ENCODE assay signal across 15 mouse cellular contexts in the genomic region with DNA sequence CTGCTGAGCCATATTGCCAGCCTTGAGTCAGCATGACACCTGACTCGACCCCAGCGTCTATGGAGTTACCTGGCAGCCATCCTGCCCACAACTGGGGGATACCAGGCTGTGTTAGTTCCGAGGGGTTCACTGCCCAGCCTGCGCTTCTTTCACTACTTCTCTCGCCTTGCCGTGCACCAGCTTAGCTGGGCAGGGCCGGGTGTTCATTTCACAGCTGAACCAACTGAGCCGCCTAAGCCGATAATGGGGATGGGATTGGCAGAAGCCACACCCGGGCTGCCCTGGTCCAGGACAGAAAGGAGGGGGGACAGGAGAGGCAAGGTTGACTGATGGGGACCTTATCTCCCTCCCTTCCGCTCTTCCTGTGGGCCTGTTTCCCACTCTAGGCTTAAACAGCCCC. TPM values are rescaled to one million over a fixed set of nuclear protein-coding genes. Genes with fewer than 3 reads are reported as not detected.
DNase-seq lines count a peak whose midpoint lies in the region; ATAC-seq lines count a peak whose summit lies in the region.
"Had no signal": no experiment of that assay in that cellular context is flagged by ENCODE, and none has a peak within 500 bp of the region (broad histone marks: within the 10 kb centered on the region; RNA-seq: fewer than 3 reads in every experiment).

No protein-coding gene starts in this region.

- H3K36me3 ChIP-seq in neural tube, embryonic 11.5 days (ENCODE audit: control insufficient read depth, insufficient read depth, low read length): no peaks in the 10 kb centered on the region
- 0 out of 2 replicates have a peak, but pooled peaks cover 4% of the 10 kb centered on the region for H3K36me3 ChIP-seq in forebrain, embryonic 15.5 days
- 0 out of 2 replicates have a peak, but pooled peaks cover 3% of the 10 kb centered on the region for H3K36me3 ChIP-seq in midbrain, embryonic 12.5 days
- H3K36me3 ChIP-seq: limb, embryonic 10.5 days had no signal

- H3K4me3 ChIP-seq in neural tube, embryonic 11.5 days (ENCODE audit: low read depth, low read length): peak overlapping the region; percentile 81
- H3K4me3 ChIP-seq in forebrain, embryonic 15.5 days: peak overlapping the region; percentile 70
- peak overlapping the region; percentile 95 for H3K4me3 ChIP-seq in midbrain, embryonic 12.5 days
- H3K4me3 ChIP-seq: limb, embryonic 10.5 days had no signal

- no peak for ATAC-seq in neural tube, embryonic 11.5 days (ENCODE audit: insufficient read depth, low FRiP score, low TSS enrichment)
- ATAC-seq in forebrain, embryonic 15.5 days (replicated peaks): no peak
- ATAC-seq in midbrain, embryonic 12.5 days (ENCODE audit: low FRiP score, low read depth): no peak
- ATAC-seq: CD4-positive, CD25-positive, alpha-beta regulatory T cell, adult 4 months had no signal

- 76% methylated on average over 11 of the region's 11 CpGs for WGBS in neural tube, embryonic 11.5 days
- 37% methylated on average over 11 of the region's 11 CpGs for WGBS in forebrain, embryonic 15.5 days
- 65% methylated on average over 10 of the region's 11 CpGs for WGBS in midbrain, embryonic 12.5 days

- H3K4me1 ChIP-seq in neural tube, embryonic 11.5 days (ENCODE audit: control insufficient read depth, insufficient read depth, low read length): peaks cover 13% of the 10 kb centered on the region
- peaks cover 46% of the 10 kb centered on the region for H3K4me1 ChIP-seq in forebrain, embryonic 15.5 days
- peaks cover 42% of the 10 kb centered on the region for H3K4me1 ChIP-seq in midbrain, embryonic 12.5 days

- peak overlapping the region; percentile 80 for H3K27ac ChIP-seq in neural tube, embryonic 11.5 days (ENCODE audit: low read depth, low read length)
- H3K27ac ChIP-seq in forebrain, embryonic 15.5 days (replicated peaks): peak overlapping the region; percentile 94
- peak overlapping the region; percentile 93 for H3K27ac ChIP-seq in midbrain, embryonic 12.5 days (replicated peaks)
- H3K27ac ChIP-seq: limb, embryonic 10.5 days had no signal

- H3K9ac ChIP-seq in neural tube, embryonic 11.5 days (ENCODE audit: low read length): peak overlapping the region; percentile 89
- peak overlapping the region; percentile 90 for H3K9ac ChIP-seq in forebrain, embryonic 15.5 days (replicated peaks)
- H3K9ac ChIP-seq in midbrain, embryonic 12.5 days (replicated peaks): peak overlapping the region; percentile 96

- no peak for DNase-seq in neural tube, embryonic 11.5 days (ENCODE audit: low spot score)
- DNase-seq in neural tube, embryonic 10.5 days (ENCODE audit: extremely low spot score, low spot score): no peak
- no peak for DNase-seq in heart, postnatal 36 days
- no peak for DNase-seq in kidney, adult 18-20 months
- no peak for DNase-seq in adipocyte (ENCODE audit: low spot score)
- no peak for DNase-seq in layer of hippocampus, postnatal 10 days (ENCODE audit: low spot score in 2 of 2)
- DNase-seq: kidney, adult 9 months; lung, adult 2 months had no signal

- H3K9me3 ChIP-seq in neural tube, embryonic 11.5 days (ENCODE audit: control insufficient read depth, low read length): no peaks in the 10 kb centered on the region
- no peaks in the 10 kb centered on the region for H3K9me3 ChIP-seq in forebrain, embryonic 15.5 days
- no peaks in the 10 kb centered on the region for H3K9me3 ChIP-seq in midbrain, embryonic 12.5 days
- H3K9me3 ChIP-seq: limb, embryonic 10.5 days had no signal

- H3K4me2 ChIP-seq in neural tube, embryonic 11.5 days (ENCODE audit: low read depth): peak overlapping the region; percentile 68
- H3K4me2 ChIP-seq in forebrain, embryonic 15.5 days (replicated peaks): peak overlapping the region; percentile 81
- peak overlapping the region; percentile 73 for H3K4me2 ChIP-seq in midbrain, embryonic 12.5 days (replicated peaks)
- H3K4me2 ChIP-seq: heart, embryonic 11.5 days had no signal

- intact Hi-C loops in heart, postnatal 36 days (cut with DNase I): no loop called here

- peaks cover 19% of the 10 kb centered on the region for H3K27me3 ChIP-seq in neural tube, embryonic 11.5 days (ENCODE audit: control insufficient read depth, insufficient read depth, low read length)
- H3K27me3 ChIP-seq in forebrain, embryonic 15.5 days: no peaks in the 10 kb centered on the region
- H3K27me3 ChIP-seq in midbrain, embryonic 12.5 days: peaks cover 27% of the 10 kb centered on the region

RNA-seq across cellular contexts. Expression of a gene that starts 2.5 kb away (rescaled TPM):
- 64.6 and 69.1 TPM in 2 replicates for polyA plus RNA-seq in neural tube, embryonic 11.5 days (2014; fragmentation: Nextera tagmentation; extraction: Ambion mirVana)
- polyA plus RNA-seq in forebrain, embryonic 15.5 days (2015; fragmentation: Nextera tagmentation; extraction: Ambion mirVana): 88.9 and 93.3 TPM in 2 replicates
- 60.4 and 61.9 TPM in 2 replicates for polyA plus RNA-seq in midbrain, embryonic 12.5 days (2016; fragmentation: Nextera tagmentation; extraction: Ambion mirVana)
- total RNA-seq in heart, postnatal 36 days (2021): under 1 TPM; 0.05 to 0.11 TPM
- total RNA-seq in layer of hippocampus, postnatal 10 days (2021): 100 to 1,000 TPM; 197 to 205 TPM
- total RNA-seq: monocyte, adult 5-6 weeks had no signal

RNA-seq across cellular contexts. Expression of a gene that starts 21.7 kb away (rescaled TPM):
- polyA plus RNA-seq in neural tube, embryonic 11.5 days (2014; fragmentation: Nextera tagmentation; extraction: Ambion mirVana): not detected in 2 replicates
- not detected in 2 replicates for polyA plus RNA-seq in forebrain, embryonic 15.5 days (2015; fragmentation: Nextera tagmentation; extraction: Ambion mirVana)
- polyA plus RNA-seq in midbrain, embryonic 12.5 days (2016; fragmentation: Nextera tagmentation; extraction: Ambion mirVana): not detected in 2 replicates
- not detected for total RNA-seq in heart, postnatal 36 days (2021)
- 1 to 10 TPM in 1 of 2 experiments, not detected in 1; 6.2 TPM for total RNA-seq in layer of hippocampus, postnatal 10 days (2021)
- total RNA-seq: monocyte, adult 5-6 weeks had no signal
- polyA plus RNA-seq: CD4-positive, CD25-positive, alpha-beta regulatory T cell, adult 4 months; heart, embryonic 11.5 days; limb, embryonic 10.5 days; lung, adult 2 months; thymus, postnatal 0 days had no signal

RNA-seq across cellular contexts. Expression of a gene that starts 21.9 kb away (rescaled TPM):
- 8.2 and 9.5 TPM in 2 replicates for polyA plus RNA-seq in neural tube, embryonic 11.5 days (2014; fragmentation: Nextera tagmentation; extraction: Ambion mirVana)
- 23.2 and 23.5 TPM in 2 replicates for polyA plus RNA-seq in forebrain, embryonic 15.5 days (2015; fragmentation: Nextera tagmentation; extraction: Ambion mirVana)
- polyA plus RNA-seq in midbrain, embryonic 12.5 days (2016; fragmentation: Nextera tagmentation; extraction: Ambion mirVana): 19.0 and 21.2 TPM in 2 replicates
- total RNA-seq in heart, postnatal 36 days (2021): 1 to 10 TPM; 4.4 to 5.2 TPM
- total RNA-seq in layer of hippocampus, postnatal 10 days (2021): 10 to 100 TPM; 19.4 to 21.1 TPM

RNA-seq across cellular contexts. Expression of a gene that starts 35.9 kb away (rescaled TPM):
- 40.1 and 40.4 TPM in 2 replicates for polyA plus RNA-seq in neural tube, embryonic 11.5 days (2014; fragmentation: Nextera tagmentation; extraction: Ambion mirVana)
- 59.2 and 59.7 TPM in 2 replicates for polyA plus RNA-seq in forebrain, embryonic 15.5 days (2015; fragmentation: Nextera tagmentation; extraction: Ambion mirVana)
- 35.6 and 40.7 TPM in 2 replicates for polyA plus RNA-seq in midbrain, embryonic 12.5 days (2016; fragmentation: Nextera tagmentation; extraction: Ambion mirVana)
- 100 to 1,000 TPM; 103 to 106 TPM for total RNA-seq in heart, postnatal 36 days (2021)
- 10 to 100 TPM; 45.8 to 46.8 TPM for total RNA-seq in layer of hippocampus, postnatal 10 days (2021)

RNA-seq across cellular contexts. Expression of a gene that starts 46.7 kb away (rescaled TPM):
- 91.4 and 106 TPM in 2 replicates for polyA plus RNA-seq in neural tube, embryonic 11.5 days (2014; fragmentation: Nextera tagmentation; extraction: Ambion mirVana)
- polyA plus RNA-seq in forebrain, embryonic 15.5 days (2015; fragmentation: Nextera tagmentation; extraction: Ambion mirVana): 87.2 and 91.1 TPM in 2 replicates
- 99.2 and 100.0 TPM in 2 replicates for polyA plus RNA-seq in midbrain, embryonic 12.5 days (2016; fragmentation: Nextera tagmentation; extraction: Ambion mirVana)
- total RNA-seq in heart, postnatal 36 days (2021): 10 to 100 TPM; 66.4 to 67.5 TPM
- 10 to 100 TPM; 90.5 to 96.5 TPM for total RNA-seq in layer of hippocampus, postnatal 10 days (2021)
